Mouse (Mus musculus) heart, postnatal 0 days (tissue): Measurements from ENCODE around the gene 1190005I06Rik.

ENCODE experiments used
- CTCF ChIP-seq: IDR thresholded peaks from 2 replicates; pipeline ENCODE4 v1.5.1; 2016; ENCODE audit warnings: antibody characterized with exemption, control low read depth, low read depth
- EP300 ChIP-seq: IDR thresholded peaks from 2 replicates; pipeline ENCODE4 v1.6.1; 2016; ENCODE audit warnings: antibody characterized with exemption, low read depth

- peak; percentile 24; the same call in 1 of the 2 replicates for TF ChIP-seq CTCF
- no peak; the same call in none of the 2 replicates for TF ChIP-seq EP300
These were observed 58.3 kb downstream of the 1190005I06Rik start, which contains the start of gene Gins2 for GRCm38 (mm10) chr8:120588908-120589771.
